18 mouse cellular contexts compared by ENCODE assay signal in the genomic region with DNA sequence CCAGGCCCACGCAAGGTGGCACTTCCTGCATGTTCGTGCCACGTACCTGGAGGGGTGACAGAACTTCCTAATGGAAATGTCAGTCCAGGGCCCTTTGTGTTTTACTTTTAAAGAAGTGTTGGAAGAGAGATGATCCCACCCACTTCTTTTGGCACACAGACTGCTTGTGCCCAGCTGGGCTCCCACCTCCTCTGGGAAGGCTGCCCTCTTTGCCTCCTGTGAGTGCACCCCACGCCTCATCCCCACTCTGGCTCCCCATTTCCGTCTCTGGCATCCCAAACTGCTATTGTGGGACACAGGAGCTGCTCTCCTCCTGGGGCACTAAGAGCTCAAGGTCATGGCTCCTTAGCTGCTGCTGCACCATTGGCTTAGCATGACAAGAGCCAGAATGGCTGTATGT.
"Had no signal": no experiment of that assay in that cellular context is flagged by ENCODE, and none has a peak within 500 bp of the region (broad histone marks: within the 10 kb centered on the region; RNA-seq: fewer than 3 reads in every experiment).

No protein-coding gene starts in this region.

- H3K27ac ChIP-seq: limb, embryonic 10.5 days; limb, embryonic 13.5 days; liver, embryonic 13.5 days; macrophage; midbrain, embryonic 12.5 days; midbrain, embryonic 15.5 days; neural tube, embryonic 13.5 days; stomach, embryonic 15.5 days had no signal

- DNase-seq: kidney, adult 18-20 months; kidney, postnatal 10 days; kidney, postnatal 36 days; liver; liver, embryonic 13.5 days; lung, embryonic 14.5 days; retina, postnatal 1 day; right cerebral cortex, postnatal 25 days; spleen, adult 18-20 months; thymus, postnatal 25 days had no signal

- H3K4me3 ChIP-seq: limb, embryonic 10.5 days; limb, embryonic 13.5 days; liver, embryonic 13.5 days; midbrain, embryonic 12.5 days; midbrain, embryonic 15.5 days; myocyte; neural tube, embryonic 13.5 days; stomach, embryonic 15.5 days had no signal
